Mouse (Mus musculus) liver, adult 2 months (tissue): ENCODE data around the gene Med15.

Experiments
- CTCF ChIP-seq: fragments of 200-500 bp; IDR thresholded peaks from 2 replicates; pipeline ENCODE4 v1.5.1; 2011; ENCODE audit warnings: low read depth, low read length, control low read depth
- POLR2A ChIP-seq: fragments of 200-500 bp; IDR thresholded peaks from 2 replicates; pipeline ENCODE4 v1.6.1; 2011; ENCODE audit warnings: low read length, control low read depth; ENCODE audit not compliant: insufficient read depth; ENCODE audit errors: extremely low read depth

DNA sequence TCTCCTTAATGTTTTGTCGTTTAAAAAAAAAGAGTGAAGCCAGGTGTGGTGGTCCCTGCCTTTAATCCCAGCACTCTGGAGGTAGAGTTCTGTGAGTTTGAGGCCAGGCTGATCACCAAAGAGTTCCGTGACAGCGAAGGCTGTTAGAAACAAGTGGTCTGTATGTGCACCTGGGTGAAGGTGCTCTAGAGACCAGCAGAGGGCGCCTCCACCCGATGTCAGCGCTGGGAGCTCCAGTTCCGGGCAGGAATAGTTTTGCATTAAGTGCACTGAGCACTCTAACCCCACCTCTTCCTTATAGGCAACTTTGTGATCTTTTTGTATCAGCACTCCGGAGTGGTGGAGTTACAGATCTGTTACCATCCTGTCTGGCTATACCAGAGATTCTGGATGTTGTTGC is 28.0 kb upstream of the Med15 start:
- TF ChIP-seq POLR2A: no peak
- TF ChIP-seq CTCF: peak; percentile 78
